Mouse (Mus musculus): ENCODE measurements around the gene Arhgdib.

Gene Arhgdib

DNA sequence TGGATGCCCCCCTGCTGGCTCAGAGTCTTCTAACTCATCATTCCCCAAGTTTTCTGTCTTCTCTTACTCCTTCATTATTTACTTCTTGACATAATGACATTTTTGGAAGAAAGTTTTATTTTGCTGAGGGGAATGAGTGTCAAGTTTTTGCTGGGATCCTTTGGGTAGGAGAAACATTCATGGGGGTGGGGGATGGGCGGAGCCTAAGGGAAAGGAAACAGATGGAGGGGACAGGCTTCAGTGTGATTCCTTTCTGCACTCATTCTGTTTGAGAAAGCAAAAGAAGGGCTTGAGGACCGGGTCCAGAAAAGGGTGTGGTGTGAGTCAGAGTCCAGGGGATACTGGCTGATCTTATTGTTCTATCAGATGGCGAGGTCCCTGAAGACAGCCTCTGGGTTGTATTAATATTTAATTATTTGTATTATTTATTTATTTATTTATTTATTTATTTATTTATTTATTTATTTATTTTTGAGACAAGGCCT, 58.2 kb downstream of the Arhgdib start:
- no peak for DNase-seq

DNA sequence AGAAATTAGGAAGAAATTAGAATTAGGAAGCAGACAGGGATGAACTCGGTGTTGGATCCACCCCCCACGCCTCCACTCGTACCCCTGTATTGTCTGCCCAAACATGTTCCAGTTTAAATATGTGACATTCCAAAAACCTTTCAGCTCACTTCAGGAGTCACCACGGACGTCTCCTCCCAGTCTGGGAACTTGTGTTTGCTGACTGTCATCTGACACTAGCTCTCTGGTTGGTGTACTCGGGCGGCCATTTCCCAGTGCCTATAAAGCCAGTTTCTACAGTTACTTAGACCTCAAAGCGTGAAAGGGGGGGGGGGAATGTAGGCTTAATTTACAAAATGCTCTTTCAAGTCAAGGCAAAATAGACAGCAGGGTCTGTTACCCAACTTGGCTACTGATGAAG, 60.0 kb downstream of the Arhgdib start:
- no peak for DNase-seq

DNA sequence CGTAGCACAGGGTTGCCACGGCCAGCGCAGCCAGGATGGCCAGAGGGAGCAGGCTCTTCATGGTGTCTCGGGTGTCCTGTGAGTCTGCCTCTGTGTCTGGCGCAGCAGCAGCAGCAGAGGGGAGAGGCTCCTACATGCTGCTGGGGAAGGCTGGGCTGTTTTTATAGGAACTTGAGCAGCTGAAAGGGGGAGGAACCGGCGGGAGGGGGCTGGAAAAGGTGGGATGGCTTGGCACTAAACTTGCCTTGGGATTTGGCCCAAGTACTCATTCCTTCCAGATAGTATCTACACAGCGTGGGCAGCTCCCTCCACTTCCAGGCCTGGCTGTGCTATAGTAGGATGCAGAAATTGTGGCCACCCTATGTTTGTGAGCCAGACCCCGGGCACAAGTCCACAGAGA, 66.0 kb downstream of the Arhgdib start, which contains the start of gene Mgp:
Mgp (minus strand) TSS at position 154 of the 400 bp plus-strand sequence.
- DNase-seq: no peak

DNA sequence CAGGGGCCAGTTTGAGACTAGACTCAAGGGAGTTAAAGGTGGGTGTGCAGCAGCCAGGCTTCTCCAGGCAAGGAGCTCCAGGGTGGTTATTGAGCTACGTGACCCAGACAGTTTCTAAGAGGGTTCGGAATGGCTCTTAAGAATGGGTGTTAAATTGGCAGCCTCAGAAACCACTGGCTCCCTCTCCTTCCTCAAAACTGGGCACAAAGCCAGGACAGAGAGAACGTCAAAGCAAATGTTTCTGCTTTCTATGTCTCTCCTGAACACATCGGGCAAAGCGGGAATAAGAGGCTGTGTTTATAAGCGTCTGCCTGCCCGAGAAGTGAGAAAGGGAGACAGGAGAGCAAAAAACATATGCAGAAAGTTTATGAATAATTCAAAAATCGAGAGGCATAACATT, 67.1 kb downstream of the Arhgdib start:
- DNase-seq: no peak
